Mouse (Mus musculus) brain, embryonic 14.5 days (tissue): ENCODE measurements at regions not wholly inside any gene's neighbourhood (a gene's known extent, or its start where the extent isn't known, plus 50 kb on each side); places are given as distances from the start of the nearest gene placed in this dataset.

Source experiments
- DNase-seq: peaks from one replicate; pipeline ENCODE4 v3.0.0-alpha.2; 2011; ENCODE audit warnings: low read depth
- CTCF ChIP-seq: fragments of 200-500 bp; IDR thresholded peaks from 2 replicates; pipeline ENCODE4 v1.5.1; 2012; ENCODE audit warnings: inconsistent platforms, mild to moderate bottlenecking, moderate library complexity, borderline replicate concordance; ENCODE audit not compliant: insufficient read depth, insufficient read length; ENCODE audit errors: extremely low read depth
- POLR2A ChIP-seq: fragments of 200-500 bp; IDR thresholded peaks from 2 replicates; pipeline ENCODE4 v1.6.1; 2012; ENCODE audit warnings: mild to moderate bottlenecking, inconsistent platforms, borderline replicate concordance; ENCODE audit not compliant: poor library complexity, insufficient read depth, insufficient read length, severe bottlenecking; ENCODE audit errors: extremely low read depth

- no peak for TF ChIP-seq CTCF
- DNase-seq: peak; percentile 23
Observed at GRCm38 (mm10) chr10:39272387-39272949, 96.2 kb upstream of the Fyn start.

DNA sequence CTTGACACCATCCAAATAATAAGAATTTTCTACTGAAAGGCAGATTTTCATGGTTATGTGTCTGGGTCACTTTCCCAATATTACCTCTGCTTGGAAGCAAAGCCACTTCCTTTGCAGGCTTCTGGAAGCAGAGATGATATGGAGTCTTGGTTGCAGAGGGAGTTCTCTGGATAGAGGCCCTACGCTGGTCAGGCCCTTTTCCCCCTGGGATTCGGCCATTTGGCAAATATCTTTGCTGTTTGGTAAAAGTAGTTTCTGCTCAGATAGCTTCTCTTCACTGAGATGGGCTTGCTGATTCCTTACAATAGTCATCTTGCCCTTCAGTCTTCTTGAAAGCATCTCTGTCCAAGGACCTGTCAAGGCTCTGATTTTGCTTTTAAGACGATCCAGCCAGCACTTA is 98.2 kb upstream of the Fyn start:
- TF ChIP-seq CTCF (no peak), POLR2A (no peak)

DNA sequence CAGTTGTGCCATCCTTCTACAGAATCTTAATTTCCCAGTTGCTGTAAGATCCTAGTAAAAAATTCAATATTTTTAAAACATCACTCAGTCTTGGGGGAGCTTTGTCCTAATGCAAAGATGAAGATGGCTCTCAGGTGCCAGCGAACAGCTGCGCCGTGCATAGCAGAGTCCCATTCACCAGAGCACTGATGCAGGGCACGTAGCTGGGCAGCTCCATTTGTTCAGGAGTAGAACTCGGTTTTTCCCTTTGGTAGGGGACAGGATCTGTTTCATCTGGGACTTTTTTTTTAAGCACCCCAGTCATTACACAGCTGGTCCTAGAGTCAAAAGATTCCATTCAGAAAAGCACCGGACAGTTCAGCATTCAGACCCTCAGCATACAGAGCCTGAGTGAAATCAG is 101.4 kb upstream of the Fyn start:
- DNase-seq: peak; percentile 13
- no peak for TF ChIP-seq CTCF
- no peak for TF ChIP-seq POLR2A

More for the DNA sequence above, 98.2 kb upstream of the Fyn start:
- no peak for DNase-seq

DNA sequence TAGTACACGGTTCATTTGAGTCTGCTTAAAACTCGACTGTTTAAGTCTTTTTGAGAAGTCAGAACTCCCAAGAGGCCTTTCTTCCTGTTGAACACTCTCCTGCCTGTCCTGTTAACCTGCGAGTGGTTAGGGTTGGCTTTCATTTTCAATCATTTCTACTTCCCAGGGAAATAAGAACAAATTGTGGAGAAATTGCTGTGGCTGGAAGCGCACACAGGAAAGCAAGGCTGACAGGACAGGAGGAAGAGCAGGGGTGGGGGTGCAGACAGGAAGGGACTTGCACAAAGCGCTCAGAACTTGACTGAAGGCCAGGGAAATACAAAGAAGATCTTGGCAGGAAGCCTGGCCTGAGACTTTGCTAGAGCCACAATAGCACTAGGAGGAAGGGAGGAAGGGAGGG is 102.2 kb upstream of the Fyn start:
- DNase-seq: peak; percentile 97
- TF ChIP-seq CTCF (no peak), POLR2A (no peak)

DNA sequence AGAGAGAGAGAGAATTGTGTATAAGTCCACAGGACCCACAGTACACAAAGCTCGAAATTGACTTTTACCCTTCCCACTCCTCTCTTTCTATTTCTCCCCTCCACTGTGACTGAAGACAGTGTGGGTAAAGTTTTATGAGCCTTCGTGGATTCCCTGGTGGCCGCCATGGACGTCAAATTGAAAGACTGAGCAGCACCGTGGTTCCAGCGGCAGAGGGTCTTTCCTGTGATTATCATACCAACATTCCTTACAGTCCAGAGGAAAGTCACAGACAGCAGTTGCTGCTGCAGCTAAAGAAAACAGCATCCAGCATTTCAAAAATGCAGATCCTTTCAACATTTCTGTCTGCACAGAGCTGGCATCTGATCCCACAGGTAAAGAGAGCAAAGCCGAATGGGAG is 98.9 kb upstream of the Ccn6 start:
- DNase-seq: peak; percentile 27
- TF ChIP-seq CTCF: no peak
- no peak for TF ChIP-seq POLR2A

- no peak for TF ChIP-seq POLR2A
- no peak for TF ChIP-seq CTCF
- peak; percentile 70 for DNase-seq
Observed at GRCm38 (mm10) chr10:39261174-39262145, 97.9 kb upstream of the Ccn6 start.

DNA sequence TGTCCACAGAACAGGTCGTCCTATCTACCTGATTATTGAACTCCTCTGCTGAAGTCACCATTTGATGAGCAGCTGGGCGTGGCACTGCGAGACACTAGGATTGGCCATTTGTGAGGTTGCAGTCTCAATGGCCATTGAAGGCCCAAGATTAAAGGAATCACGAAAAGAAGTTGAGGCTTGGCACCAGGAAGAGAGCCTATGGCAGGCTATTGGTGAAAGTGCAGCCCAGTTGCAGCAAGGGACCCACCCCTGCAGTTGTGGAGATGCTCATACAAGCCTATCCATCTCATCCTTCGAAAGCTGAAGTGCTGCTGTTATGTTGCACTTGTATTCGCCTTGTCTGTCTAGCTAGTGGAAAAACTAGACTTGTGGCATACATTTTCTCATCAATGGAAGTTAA is 96.5 kb upstream of the Ccn6 start:
- DNase-seq: no peak
- no peak for TF ChIP-seq POLR2A
- no peak for TF ChIP-seq CTCF

DNA sequence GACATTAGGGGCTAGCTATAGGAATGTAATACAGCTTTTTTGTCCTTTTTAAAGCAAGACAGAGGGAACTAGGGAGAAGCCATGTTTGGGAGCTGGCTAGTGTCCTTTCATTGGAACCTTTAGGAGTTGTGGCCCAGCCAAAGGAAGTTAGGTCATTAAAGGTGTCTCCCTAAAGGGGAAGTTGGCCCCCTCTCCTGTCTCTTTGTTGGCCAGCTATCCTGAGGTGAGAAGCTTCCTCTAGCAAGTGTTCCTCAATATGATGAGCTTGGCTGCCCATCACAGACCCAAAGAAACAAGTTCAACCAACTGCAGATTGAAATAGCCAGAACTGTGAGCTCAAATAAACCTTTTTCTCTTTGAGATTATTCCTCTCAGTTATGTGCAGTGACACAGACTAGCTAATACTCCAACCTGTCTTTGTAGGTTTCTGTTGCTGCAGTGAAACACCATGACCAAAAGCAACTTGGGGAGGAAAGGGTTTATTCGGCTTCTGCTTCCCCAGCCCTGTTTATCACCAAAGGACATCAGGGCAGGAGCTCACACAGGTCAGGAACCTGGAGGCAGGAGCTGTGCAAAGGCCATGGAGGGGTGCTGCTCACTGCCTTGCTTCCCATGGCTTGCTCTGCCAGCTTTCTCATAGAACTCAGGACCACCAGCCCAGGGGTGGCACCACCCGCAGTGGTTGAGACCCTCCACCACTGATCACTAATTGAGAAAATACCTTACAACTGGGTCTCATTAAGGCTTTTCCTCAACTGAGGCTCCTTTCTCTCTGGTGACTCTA is 94.0 kb upstream of the Ccn6 start:
- no peak for TF ChIP-seq POLR2A
- no peak for TF ChIP-seq CTCF

GRCm38 (mm10) chr10:39254561-39254960 is 91.0 kb upstream of the Ccn6 start:
- TF ChIP-seq CTCF: no peak
- no peak for TF ChIP-seq POLR2A
- DNase-seq: no peak

More for the DNA sequence above, 94.0 kb upstream of the Ccn6 start:
- no peak for DNase-seq

DNA sequence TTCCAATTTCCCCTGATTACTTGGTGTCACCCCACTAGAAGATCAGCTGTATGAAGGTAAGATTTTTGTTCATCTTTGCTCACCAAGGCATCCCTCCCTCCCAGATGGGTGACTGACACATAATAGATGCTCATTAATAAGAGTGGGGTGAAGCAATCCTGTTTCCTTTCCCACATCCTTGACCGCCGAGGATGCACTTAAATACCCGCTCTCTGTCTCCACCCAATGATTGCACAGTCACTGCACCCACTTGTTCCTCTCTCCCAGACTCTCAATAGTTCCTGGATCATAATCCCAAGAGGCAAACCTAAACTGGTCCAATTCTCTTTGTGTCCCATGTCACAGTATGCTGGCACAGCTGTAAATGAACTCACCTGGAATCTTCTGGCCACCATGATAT is 86.4 kb upstream of the Ccn6 start:
- DNase-seq: no peak
- TF ChIP-seq POLR2A (no peak), CTCF (no peak)

DNA sequence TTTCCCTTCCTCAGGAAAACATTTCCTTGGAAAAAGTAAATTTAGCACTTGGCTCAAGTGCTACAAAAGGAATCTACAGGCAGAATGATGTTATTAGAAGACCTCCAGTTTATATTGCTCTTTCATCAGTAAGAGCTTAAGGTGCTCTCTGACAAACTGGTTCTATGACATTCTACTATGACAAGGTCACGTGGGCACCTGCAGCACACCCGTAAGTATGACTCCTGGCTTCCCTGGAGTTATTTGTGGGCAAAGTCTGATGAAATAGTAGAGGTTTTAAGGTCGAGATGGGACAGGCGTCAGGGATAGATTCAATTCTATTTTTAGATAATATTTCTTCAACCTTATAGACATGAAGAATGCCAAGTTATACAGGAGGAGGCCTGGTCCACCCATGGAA is 84.9 kb upstream of the Ccn6 start:
- TF ChIP-seq CTCF (no peak), POLR2A (no peak)
- no peak for DNase-seq

DNA sequence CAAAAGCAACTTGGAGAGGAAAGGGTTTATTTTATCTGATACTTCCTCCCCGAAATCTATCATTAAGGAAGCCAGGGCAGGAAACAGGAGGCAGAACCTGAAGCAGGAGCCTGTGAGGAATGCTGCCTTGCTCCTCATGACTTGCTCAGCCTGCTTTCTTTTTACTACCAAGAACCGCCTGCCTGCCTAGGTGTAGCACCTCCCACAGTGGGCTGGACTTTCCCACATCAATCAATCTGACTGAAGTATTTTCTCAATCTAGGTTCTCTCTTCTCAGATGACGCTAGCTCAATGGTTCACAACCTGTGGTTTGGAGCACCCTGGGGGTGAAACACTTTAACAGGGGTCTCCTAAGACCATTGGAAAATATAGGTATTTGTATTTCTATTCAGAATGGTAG is 83.4 kb upstream of the Ccn6 start:
- TF ChIP-seq CTCF (no peak), POLR2A (no peak)
- no peak for DNase-seq

DNA sequence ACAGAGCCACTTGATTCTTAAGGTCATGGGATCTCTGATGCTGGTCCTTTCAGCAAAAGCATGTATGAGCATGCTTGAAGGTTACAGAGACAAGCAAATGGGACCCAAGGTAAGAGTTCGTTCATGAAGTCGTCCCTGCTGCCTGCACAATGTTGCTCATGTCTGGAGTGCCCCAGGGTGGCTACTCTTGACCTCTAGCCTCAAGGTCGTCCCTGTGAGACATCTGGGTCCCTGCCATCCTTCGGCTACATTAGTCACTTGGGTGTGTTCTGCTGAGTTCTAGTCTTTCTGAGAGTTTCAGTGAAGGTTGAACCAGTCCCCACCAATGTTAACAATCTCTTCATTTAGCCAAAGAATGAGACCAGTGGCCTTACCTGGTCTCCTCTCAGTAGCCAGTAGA is 81.5 kb upstream of the Ccn6 start:
- TF ChIP-seq CTCF: no peak
- no peak for TF ChIP-seq POLR2A
- DNase-seq: no peak
